Mouse (Mus musculus) cortical plate, adult 2 months (tissue): ENCODE measurements around the gene Cdk16.

Experiments used
- CTCF ChIP-seq: fragments of 200-500 bp; IDR thresholded peaks from 2 replicates; pipeline ENCODE4 v1.5.1; 2011; ENCODE audit warnings: mild to moderate bottlenecking, control low read depth, low read length; ENCODE audit not compliant: insufficient read depth; ENCODE audit errors: extremely low read depth
- POLR2A ChIP-seq: fragments of 200-500 bp; IDR thresholded peaks from 2 replicates; pipeline ENCODE4 v1.6.1; 2011; ENCODE audit warnings: mild to moderate bottlenecking, low read length, control low read depth; ENCODE audit not compliant: insufficient read depth; ENCODE audit errors: extremely low read depth

- TF ChIP-seq POLR2A (no peak), CTCF (no peak)
Measured at GRCm38 (mm10) chrX:20658891-20659406, 28.8 kb upstream of the Cdk16 start.
